Mouse (Mus musculus): ENCODE results near the gene Gm12248. TPM values are rescaled to one million over a fixed set of nuclear protein-coding genes. Genes with fewer than 3 reads are reported as not detected.

Gene Gm12248
- polyA plus RNA-seq (2012; rRNA removed): not detected in 2 replicates

DNA sequence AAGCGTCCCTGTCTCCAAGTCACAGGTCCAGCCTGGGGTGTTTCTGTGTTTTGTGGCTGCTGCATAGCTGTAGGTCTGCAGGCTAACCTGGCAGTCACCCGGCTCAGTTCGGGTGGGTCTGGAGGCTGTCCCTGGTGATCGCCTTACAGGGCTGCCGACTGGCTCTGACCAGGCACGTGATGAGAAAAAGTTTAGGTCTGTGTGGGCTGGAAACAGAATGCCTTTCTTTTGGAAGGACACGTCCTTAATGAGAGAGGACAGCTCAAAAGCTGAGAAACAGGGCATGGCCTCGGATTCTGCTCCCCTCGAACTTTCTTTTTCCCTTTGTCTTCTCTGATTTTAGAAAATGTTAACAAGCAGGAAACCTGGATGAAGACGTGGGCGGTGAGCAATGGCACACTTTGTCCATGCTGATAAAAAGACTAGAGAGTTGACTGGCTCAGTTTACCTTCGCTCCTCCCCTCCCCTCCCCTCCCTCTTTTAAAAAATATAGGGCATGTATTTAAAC, at the start of gene Gm12248:
Gene Gm12248 (minus strand): TSS at position 114 of the 508 bp plus-strand sequence.

GRCm38 (mm10) chr11:58103697-58104306, 10.9 kb upstream of the Gm12248 start, which contains the start of gene Cnot8:
Cnot8 (plus strand) TSS chr11:58104153.

Other genes with a start within 250 kb of the Gm12248 start
- gene Larp1, start 84.1 kb downstream of the Gm12248 start, polyA plus RNA-seq (2012; rRNA removed): 45.5 and 48.0 TPM in 2 replicates
- gene Cnot8, start 11.0 kb upstream of the Gm12248 start, polyA plus RNA-seq (2012; rRNA removed): 107 and 111 TPM in 2 replicates
- gene Gemin5, start 75.4 kb upstream of the Gm12248 start, polyA plus RNA-seq (2012; rRNA removed): 11.3 and 12.1 TPM in 2 replicates
- gene Mrpl22, start 78.5 kb upstream of the Gm12248 start, polyA plus RNA-seq (2012; rRNA removed): 77.5 and 91.2 TPM in 2 replicates
- 2.6 and 4.7 TPM in 2 replicates for gene Igtp, start 106.4 kb upstream of the Gm12248 start, polyA plus RNA-seq (2012; rRNA removed)
- gene Irgm2, start 106.5 kb upstream of the Gm12248 start, polyA plus RNA-seq (2012; rRNA removed): 2.0 and 2.4 TPM in 2 replicates
- gene 4930438A08Rik, start 181.7 kb upstream of the Gm12248 start, polyA plus RNA-seq (2012; rRNA removed): 0.04 and 0.05 TPM in 2 replicates
- gene Zfp692, start 213.9 kb upstream of the Gm12248 start, polyA plus RNA-seq (2012; rRNA removed): 62.8 and 69.6 TPM in 2 replicates
- 35.2 and 38.3 TPM in 2 replicates for gene Zfp672, start 237.2 kb upstream of the Gm12248 start, polyA plus RNA-seq (2012; rRNA removed)
- 38.0 and 39.2 TPM in 2 replicates for gene Sh3bp5l, start 237.6 kb upstream of the Gm12248 start, polyA plus RNA-seq (2012; rRNA removed)